Mouse (Mus musculus) kidney, embryonic 16.5 days (tissue): ENCODE data around the gene Nectin3. TPM values are rescaled to one million over a fixed set of nuclear protein-coding genes. Genes with fewer than 3 reads are reported as not detected.

ENCODE experiments used
- ATAC-seq: fragments of 200-750 bp; cut with Nextera tagmentation; 2 replicates; pipeline ENCODE4 v1.8.0; 2017; ENCODE audit warnings: moderate TSS enrichment; ENCODE audit not compliant: low FRiP score, low TSS enrichment
- H3K27ac ChIP-seq: fragments of 300-500 bp; sonication (generic); 2 replicates; pipeline ENCODE4 v1.5.1; 2014; ENCODE audit warnings: low read length
- H3K27me3 ChIP-seq: fragments of 300-500 bp; sonication (generic); 2 replicates; pipeline ENCODE4 v1.6.1; 2014; ENCODE audit warnings: low read length, control low read depth, mixed read lengths; ENCODE audit not compliant: insufficient read depth
- H3K36me3 ChIP-seq: fragments of 300-500 bp; sonication (generic); 2 replicates; pipeline ENCODE4 v1.6.1; 2014; ENCODE audit warnings: low read length, control low read depth, mixed read lengths; ENCODE audit not compliant: insufficient read depth
- H3K4me1 ChIP-seq: fragments of 300-500 bp; sonication (generic); 2 replicates; pipeline ENCODE4 v1.6.1; 2014; ENCODE audit warnings: low read length, control low read depth, mixed read lengths; ENCODE audit not compliant: insufficient read depth
- H3K4me2 ChIP-seq: fragments of 300-500 bp; sonication (generic); replicated peaks from 2 replicates; pipeline ENCODE4 v1.6.1; 2014; ENCODE audit warnings: low read depth, low read length
- H3K4me3 ChIP-seq: fragments of 300-500 bp; sonication (generic); 2 replicates; pipeline ENCODE4 v1.5.1; 2014; ENCODE audit warnings: mild to moderate bottlenecking, low read length
- H3K9ac ChIP-seq: fragments of 300-500 bp; sonication (generic); replicated peaks from 2 replicates; pipeline ENCODE4 v1.6.1; 2014; ENCODE audit warnings: low read length
- H3K9me3 ChIP-seq: fragments of 300-500 bp; sonication (generic); 2 replicates; pipeline ENCODE4 v1.6.1; 2016; ENCODE audit warnings: low read length, control low read depth
- WGBS: fragments of 180-500 bp; shearing (Covaris S2); extraction: QIAGEN DNeasy Blood & Tissue Kit; methylation state at CpG from one replicate; pipeline ENCODE4 v1.1.7; 2014; 5-methylcytosine and 5-hydroxymethylcytosine counted together
- polyA plus RNA-seq: library from polyadenylated mRNA; unstranded; fragments of >200 nt; fragmentation: Nextera tagmentation; extraction: Ambion mirVana; gene quantifications from 2 replicates; pipeline ENCODE4 v1.2.1, GENCODE M21; 2015

Nectin3 gene
- polyA plus RNA-seq, 1 experiment from 2014 or later: 16.7 TPM

- Histone ChIP-seq H3K27me3 (no peaks in the 10 kb centered on the region), H3K9me3 (no peaks in the 10 kb centered on the region), H3K4me3 (no peak overlapping the region), H3K4me2 (no peak overlapping the region), H3K4me1 (peaks cover 13% of the 10 kb centered on the region), H3K9ac (no peak overlapping the region), H3K36me3 (no peaks in the 10 kb centered on the region), H3K27ac (no peak overlapping the region)
- WGBS: 80% methylated on average over 3 of the region's 3 CpGs
- ATAC-seq: no peak
These were observed 2.4 kb upstream of the Nectin3 start for GRCm38 (mm10) chr16:46500759-46501158.

- under 1% methylated on average over 32 of the region's 32 CpGs for WGBS
- H3K4me3 ChIP-seq: peak overlapping the region; percentile 83
- H3K27ac ChIP-seq: peak overlapping the region; percentile 98
- peaks cover 24% of the 10 kb centered on the region for H3K4me1 ChIP-seq
- peak overlapping the region; percentile 75 for H3K4me2 ChIP-seq
- peak; percentile 3; the same call in 1 of the 2 replicates for ATAC-seq
- H3K9ac ChIP-seq: peak overlapping the region; percentile 88
- H3K36me3 ChIP-seq: no peaks in the 10 kb centered on the region
- no peaks in the 10 kb centered on the region for H3K27me3 ChIP-seq
- H3K9me3 ChIP-seq: no peaks in the 10 kb centered on the region
These were observed 472 bp downstream of the Nectin3 start for GRCm38 (mm10) chr16:46497686-46498420.

GRCm38 (mm10) chr16:46496889-46497685, 1.2 kb downstream of the Nectin3 start:
- ATAC-seq: peak; percentile 96
- under 1% methylated on average over 60 of the region's 78 CpGs for WGBS

GRCm38 (mm10) chr16:46496031-46496868, 2.1 kb downstream of the Nectin3 start:
- H3K4me2 ChIP-seq: peak overlapping the region; percentile 75
- under 1% methylated on average over 78 of the region's 96 CpGs for WGBS
- peak; percentile 60 for ATAC-seq
- H3K9ac ChIP-seq: peak overlapping the region; percentile 98
- no peaks in the 10 kb centered on the region for H3K36me3 ChIP-seq
- H3K9me3 ChIP-seq: no peaks in the 10 kb centered on the region
- no peaks in the 10 kb centered on the region for H3K27me3 ChIP-seq
- peak overlapping the region; percentile 83 for H3K4me3 ChIP-seq
- peaks cover 20% of the 10 kb centered on the region for H3K4me1 ChIP-seq
- H3K27ac ChIP-seq: peak overlapping the region; percentile 98

More at GRCm38 (mm10) chr16:46496889-46497685, 1.2 kb downstream of the Nectin3 start:
- no peaks in the 10 kb centered on the region for H3K36me3 ChIP-seq
- no peaks in the 10 kb centered on the region for H3K27me3 ChIP-seq
- peaks cover 20% of the 10 kb centered on the region for H3K4me1 ChIP-seq
- H3K4me2 ChIP-seq: peak overlapping the region; percentile 75
- peak overlapping the region; percentile 83 for H3K4me3 ChIP-seq
- peak overlapping the region; percentile 98 for H3K9ac ChIP-seq
- peak overlapping the region; percentile 98 for H3K27ac ChIP-seq
- H3K9me3 ChIP-seq: no peaks in the 10 kb centered on the region

GRCm38 (mm10) chr16:46495201-46495600, 3.1 kb downstream of the Nectin3 start:
- Histone ChIP-seq H3K9ac (peak overlapping the region; percentile 98), H3K27me3 (no peaks in the 10 kb centered on the region), H3K4me2 (peak overlapping the region; percentile 75), H3K4me3 (peak overlapping the region; percentile 83), H3K4me1 (peaks cover 20% of the 10 kb centered on the region), H3K36me3 (no peaks in the 10 kb centered on the region), H3K27ac (no peak overlapping the region), H3K9me3 (no peaks in the 10 kb centered on the region)
- ATAC-seq: no peak
- WGBS: 26% methylated on average over 3 of the region's 3 CpGs

- no peak overlapping the region for H3K4me2 ChIP-seq
- H3K4me1 ChIP-seq: 0 out of 2 replicates have a peak, but pooled peaks cover 7% of the 10 kb centered on the region
- no peaks in the 10 kb centered on the region for H3K9me3 ChIP-seq
- WGBS: 52% methylated on average over 3 of the region's 3 CpGs
- no peaks in the 10 kb centered on the region for H3K27me3 ChIP-seq
- H3K4me3 ChIP-seq: no peak overlapping the region
- no peak overlapping the region for H3K9ac ChIP-seq
- H3K27ac ChIP-seq: no peak overlapping the region
- no peaks in the 10 kb centered on the region for H3K36me3 ChIP-seq
- peak; percentile 57 for ATAC-seq
These were observed 10.8 kb downstream of the Nectin3 start for GRCm38 (mm10) chr16:46487436-46488097.

GRCm38 (mm10) chr16:46477336-46477735, 21.0 kb downstream of the Nectin3 start:
- H3K4me1 ChIP-seq: peaks cover 5% of the 10 kb centered on the region; the same call in 1 of the 2 replicates
- 47% methylated on average over 3 of the region's 3 CpGs for WGBS
- H3K9me3 ChIP-seq: no peaks in the 10 kb centered on the region; the same call in 1 of the 2 replicates

GRCm38 (mm10) chr16:46451421-46451820, 46.9 kb downstream of the Nectin3 start:
- Histone ChIP-seq H3K4me2 (no peak overlapping the region), H3K4me1 (0 out of 2 replicates have a peak, but pooled peaks cover 4% of the 10 kb centered on the region), H3K9me3 (no peaks in the 10 kb centered on the region), H3K27ac (no peak overlapping the region), H3K36me3 (peaks cover 28% of the 10 kb centered on the region), H3K4me3 (no peak overlapping the region), H3K27me3 (no peaks in the 10 kb centered on the region), H3K9ac (no peak overlapping the region)
- no peak for ATAC-seq
- 30% methylated on average over 3 of the region's 3 CpGs for WGBS

More at GRCm38 (mm10) chr16:46477336-46477735, 21.0 kb downstream of the Nectin3 start:
- H3K27me3 ChIP-seq: no peaks in the 10 kb centered on the region
- no peak overlapping the region for H3K4me3 ChIP-seq
- no peak overlapping the region for H3K4me2 ChIP-seq
- H3K27ac ChIP-seq: no peak overlapping the region
- no peaks in the 10 kb centered on the region for H3K36me3 ChIP-seq
- ATAC-seq: no peak
- no peak overlapping the region for H3K9ac ChIP-seq

GRCm38 (mm10) chr16:46449013-46449412, 49.3 kb downstream of the Nectin3 start:
- no peak overlapping the region for H3K9ac ChIP-seq
- H3K27ac ChIP-seq: no peak overlapping the region
- ATAC-seq: peak; percentile 70; the same call in 1 of the 2 replicates
- WGBS: 61% methylated on average over 6 of the region's 6 CpGs
- no peak overlapping the region for H3K4me2 ChIP-seq
- no peak overlapping the region for H3K4me3 ChIP-seq
- no peaks in the 10 kb centered on the region for H3K27me3 ChIP-seq
- H3K4me1 ChIP-seq: 0 out of 2 replicates have a peak, but pooled peaks cover 4% of the 10 kb centered on the region
- H3K36me3 ChIP-seq: peaks cover 20% of the 10 kb centered on the region
- no peaks in the 10 kb centered on the region for H3K9me3 ChIP-seq
